Mouse (Mus musculus) myocyte (in vitro differentiated cells): ENCODE measurements at regions not wholly inside any gene's neighbourhood (a gene's known extent, or its start where the extent isn't known, plus 50 kb on each side); places are given as distances from the start of the nearest gene placed in this dataset.

Experiments
- H3K27me3 ChIP-seq: one replicate; pipeline ENCODE4 v1.6.1; 2011; ENCODE audit not compliant: control insufficient read depth, insufficient read depth, insufficient read length
- H3K36me3 ChIP-seq: one replicate; pipeline ENCODE4 v1.6.1; 2011; ENCODE audit not compliant: control insufficient read depth, insufficient read depth
- H3K4me2 ChIP-seq: one replicate; pipeline ENCODE4 v1.6.1; 2011; ENCODE audit warnings: low read depth, control low read depth
- H3K4me3 ChIP-seq: one replicate; pipeline ENCODE4 v1.5.1; 2011; ENCODE audit warnings: mild to moderate bottlenecking, control low read depth, moderate library complexity
- H3K79me2 ChIP-seq: one replicate; pipeline ENCODE4 v1.6.1; 2011; ENCODE audit not compliant: control insufficient read depth, insufficient read depth
- H3ac ChIP-seq: one replicate; pipeline ENCODE4 v1.6.1; 2011; ENCODE audit not compliant: control insufficient read depth, insufficient read length
- CEBPB ChIP-seq: IDR thresholded peaks from 2 replicates; pipeline ENCODE4 v1.6.1; 2011; ENCODE audit warnings: mild to moderate bottlenecking, moderate library complexity; ENCODE audit not compliant: poor library complexity, insufficient read depth, severe bottlenecking
- E2F4 ChIP-seq: IDR thresholded peaks from one replicate; pipeline ENCODE4 v1.6.1; 2011; ENCODE audit warnings: mild to moderate bottlenecking, control low read depth, moderate library complexity; ENCODE audit not compliant: insufficient read depth
- MAX ChIP-seq: IDR thresholded peaks from one replicate; pipeline ENCODE4 v1.6.1; 2011; ENCODE audit warnings: low read depth, mild to moderate bottlenecking, control low read depth
- MYOD1 ChIP-seq, 3 experiments: IDR thresholded peaks; one replicate each; pipeline ENCODE4 v1.6.1; 2011; ENCODE audit warnings: control low read depth in 2 of 3, low read depth in 2 of 3, mild to moderate bottlenecking in 2 of 3, moderate library complexity in 1 of 3; ENCODE audit not compliant: insufficient read length in 2 of 3, control insufficient read depth in 1 of 3
- MYOG ChIP-seq, 3 experiments: IDR thresholded peaks; one replicate each; pipeline ENCODE4 v1.6.1; 2011; ENCODE audit warnings: control low read depth in 2 of 3, low read depth in 2 of 3, mild to moderate bottlenecking in 2 of 3; ENCODE audit not compliant: insufficient read length in 2 of 3, control insufficient read depth in 1 of 3, insufficient read depth in 1 of 3
- POLR2A ChIP-seq: IDR thresholded peaks from one replicate; pipeline ENCODE4 v1.6.1; 2011; ENCODE audit warnings: low read depth, mild to moderate bottlenecking, control low read depth, moderate library complexity; ENCODE audit not compliant: insufficient read length
- POLR2AphosphoS2 ChIP-seq: IDR thresholded peaks from one replicate; pipeline ENCODE4 v1.6.1; 2011; ENCODE audit warnings: low read depth, control low read depth; ENCODE audit not compliant: insufficient read length
- REST ChIP-seq: IDR thresholded peaks from one replicate; pipeline ENCODE4 v1.6.1; 2011; ENCODE audit warnings: mild to moderate bottlenecking, control low read depth, moderate library complexity; ENCODE audit not compliant: insufficient read depth, insufficient read length
- SRF ChIP-seq: IDR thresholded peaks from one replicate; pipeline ENCODE4 v1.6.1; 2011; ENCODE audit warnings: low read depth; ENCODE audit not compliant: control insufficient read depth, insufficient read length
- TCF12 ChIP-seq: IDR thresholded peaks from one replicate; pipeline ENCODE4 v1.6.1; 2011; ENCODE audit warnings: mild to moderate bottlenecking, control low read depth; ENCODE audit not compliant: poor library complexity, insufficient read depth, severe bottlenecking
- TCF3 ChIP-seq: IDR thresholded peaks from one replicate; pipeline ENCODE4 v1.6.1; 2011; ENCODE audit warnings: low read depth, control low read depth; ENCODE audit not compliant: insufficient read length
- USF1 ChIP-seq: IDR thresholded peaks from one replicate; pipeline ENCODE4 v1.6.1; 2011; ENCODE audit warnings: low read depth, mild to moderate bottlenecking, control low read depth, moderate library complexity

DNA sequence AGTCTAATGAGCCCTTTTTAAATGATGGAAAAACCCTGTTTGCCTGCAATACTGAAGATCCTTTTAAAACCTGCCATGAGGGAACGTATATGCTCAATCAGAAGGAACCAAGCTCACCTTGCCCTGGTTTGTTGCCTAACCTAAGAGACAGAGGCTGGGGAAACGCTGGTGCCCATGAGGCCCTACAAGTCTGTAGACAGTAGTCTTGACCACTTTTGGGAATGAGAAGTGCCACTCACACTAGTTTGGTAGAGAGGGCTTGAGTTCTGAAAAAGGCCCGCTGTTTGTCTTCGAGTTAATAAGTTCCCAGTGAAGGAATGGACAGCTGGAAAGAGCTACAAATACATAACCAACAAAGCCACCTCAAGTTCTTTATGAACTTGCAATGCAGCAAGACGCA, 306.4 kb upstream of the 4930412O13Rik start:
- TF ChIP-seq SRF (no peak), CEBPB (no peak), MAX (no peak), TCF12 (no peak), MYOD1 (IDR thresholded peaks at IDR 0.05; ENCODE audit: control insufficient read depth in 1 of 3, insufficient read length in 2 of 3, low read depth in 2 of 3) (no peak), POLR2AphosphoS2 (no peak), MYOG (IDR thresholded peaks at IDR 0.05; ENCODE audit: control insufficient read depth in 1 of 3, insufficient read depth in 1 of 3, insufficient read length in 2 of 3, low read depth in 2 of 3) (no peak), REST (no peak), POLR2A (no peak), USF1 (no peak), TCF3 (no peak), E2F4 (no peak)
- no peak overlapping the region for H3K4me2 ChIP-seq
- H3K36me3 ChIP-seq: no peaks in the 10 kb centered on the region
- no peak overlapping the region for H3ac ChIP-seq
- H3K79me2 ChIP-seq: no peaks in the 10 kb centered on the region
- H3K4me3 ChIP-seq: no peak overlapping the region
- no peaks in the 10 kb centered on the region for H3K27me3 ChIP-seq

DNA sequence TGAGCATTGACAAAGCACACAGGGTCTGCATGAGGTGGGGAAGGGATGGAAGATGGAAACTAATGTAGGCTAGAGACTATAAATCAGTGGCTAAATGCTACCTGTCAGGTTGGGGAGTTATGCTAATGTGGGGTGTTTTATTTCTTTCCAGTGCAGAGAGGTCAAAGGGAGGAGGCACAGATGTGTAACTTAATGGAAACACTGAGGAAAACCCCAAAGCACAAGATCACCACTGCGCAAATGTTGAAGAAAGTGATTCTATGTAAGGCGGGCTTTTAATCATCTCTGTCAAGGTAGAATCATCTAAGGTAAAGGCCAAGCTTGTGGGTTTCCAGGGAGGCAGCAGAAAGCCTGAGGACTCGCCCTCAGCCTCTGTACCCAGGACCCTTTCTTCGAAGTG, 303.2 kb upstream of the 4930412O13Rik start:
- Histone ChIP-seq H3K36me3 (no peaks in the 10 kb centered on the region), H3K4me3 (no peak overlapping the region), H3K27me3 (no peaks in the 10 kb centered on the region), H3K79me2 (no peaks in the 10 kb centered on the region), H3ac (no peak overlapping the region), H3K4me2 (no peak overlapping the region)
- TF ChIP-seq CEBPB: no peak

DNA sequence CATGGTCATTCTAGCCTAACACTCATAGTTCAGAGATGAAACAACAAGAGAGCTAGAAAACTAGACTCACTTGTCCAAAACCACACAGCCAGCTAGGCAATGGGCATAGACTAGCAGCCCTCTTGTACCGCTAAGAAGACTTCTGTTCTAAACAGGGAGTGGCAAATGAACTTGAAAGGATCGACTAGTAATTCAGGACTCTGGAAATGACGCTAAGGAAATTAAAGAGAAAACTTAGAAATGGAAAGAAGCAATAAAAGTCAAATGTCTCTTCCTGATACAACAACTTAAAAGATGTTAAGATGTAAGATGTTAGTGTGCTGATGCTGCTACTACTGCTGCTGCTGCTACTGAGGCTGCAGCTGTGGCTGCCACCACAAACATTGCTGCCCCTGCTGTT, 293.7 kb upstream of the 4930412O13Rik start:
- Histone ChIP-seq H3K4me3 (no peak overlapping the region), H3ac (no peak overlapping the region), H3K36me3 (no peaks in the 10 kb centered on the region), H3K27me3 (no peaks in the 10 kb centered on the region), H3K79me2 (no peaks in the 10 kb centered on the region), H3K4me2 (no peak overlapping the region)
- no peak for TF ChIP-seq SRF

DNA sequence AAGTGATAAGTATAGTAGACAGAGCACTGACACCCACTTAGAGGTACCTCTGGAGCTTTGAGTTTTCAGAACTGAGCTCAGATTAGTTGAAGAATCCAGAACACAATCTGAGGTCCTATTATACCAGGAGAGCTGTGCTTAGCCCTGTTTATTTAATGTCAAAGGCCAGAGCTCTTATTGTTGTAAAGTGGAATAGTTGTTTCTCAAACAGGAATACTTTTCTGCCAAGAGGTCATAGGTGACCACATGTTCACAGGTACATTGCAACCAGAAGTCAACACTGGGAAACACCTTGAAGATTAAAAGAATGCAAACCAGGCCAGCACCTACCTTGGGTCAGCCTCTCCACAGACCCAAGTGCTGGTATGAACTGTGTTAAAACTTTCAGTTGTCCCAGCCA, 291.9 kb upstream of the 4930412O13Rik start:
- Histone ChIP-seq H3K4me2 (no peak overlapping the region), H3K79me2 (no peaks in the 10 kb centered on the region), H3K36me3 (no peaks in the 10 kb centered on the region), H3K27me3 (no peaks in the 10 kb centered on the region), H3K4me3 (no peak overlapping the region), H3ac (no peak overlapping the region)
- no peak for TF ChIP-seq MYOD1 (IDR thresholded peaks at IDR 0.05; ENCODE audit: control insufficient read depth in 1 of 3, insufficient read length in 2 of 3, low read depth in 2 of 3)
- no peak for TF ChIP-seq E2F4
- no peak for TF ChIP-seq POLR2AphosphoS2
- TF ChIP-seq REST: no peak
- TF ChIP-seq TCF3: no peak
- no peak for TF ChIP-seq CEBPB
- no peak for TF ChIP-seq POLR2A
- no peak for TF ChIP-seq MAX

DNA sequence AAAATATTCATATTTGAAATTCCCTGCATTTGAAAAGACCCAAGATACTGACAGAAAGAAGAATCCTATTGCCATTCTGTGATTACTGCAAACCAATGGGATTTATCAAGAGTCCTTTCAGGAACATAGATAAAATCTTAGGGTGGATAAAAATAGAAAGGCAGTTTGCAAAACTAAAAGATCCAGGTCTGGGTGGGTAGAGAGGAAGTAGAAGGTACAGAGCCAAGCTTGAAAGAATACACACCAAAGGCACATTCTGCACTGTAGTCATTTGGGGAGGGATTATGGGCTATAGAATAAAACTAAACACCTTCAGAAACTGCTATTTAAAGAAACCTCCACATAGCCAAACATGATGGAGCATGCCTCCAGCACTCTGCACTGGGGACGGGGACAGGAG, 288.5 kb upstream of the 4930412O13Rik start:
- no peak overlapping the region for H3K4me3 ChIP-seq
- H3K4me2 ChIP-seq: no peak overlapping the region
- TF ChIP-seq POLR2AphosphoS2 (no peak), POLR2A (no peak), E2F4 (no peak), SRF (no peak), USF1 (no peak), MAX (no peak), TCF12 (no peak), MYOD1 (IDR thresholded peaks at IDR 0.05; ENCODE audit: control insufficient read depth in 1 of 3, insufficient read length in 2 of 3, low read depth in 2 of 3) (no peak), CEBPB (no peak), MYOG (IDR thresholded peaks at IDR 0.05; ENCODE audit: control insufficient read depth in 1 of 3, insufficient read depth in 1 of 3, insufficient read length in 2 of 3, low read depth in 2 of 3) (no peak), REST (no peak), TCF3 (no peak)
- H3K36me3 ChIP-seq: no peaks in the 10 kb centered on the region
- H3K79me2 ChIP-seq: no peaks in the 10 kb centered on the region
- no peaks in the 10 kb centered on the region for H3K27me3 ChIP-seq
- H3ac ChIP-seq: no peak overlapping the region

DNA sequence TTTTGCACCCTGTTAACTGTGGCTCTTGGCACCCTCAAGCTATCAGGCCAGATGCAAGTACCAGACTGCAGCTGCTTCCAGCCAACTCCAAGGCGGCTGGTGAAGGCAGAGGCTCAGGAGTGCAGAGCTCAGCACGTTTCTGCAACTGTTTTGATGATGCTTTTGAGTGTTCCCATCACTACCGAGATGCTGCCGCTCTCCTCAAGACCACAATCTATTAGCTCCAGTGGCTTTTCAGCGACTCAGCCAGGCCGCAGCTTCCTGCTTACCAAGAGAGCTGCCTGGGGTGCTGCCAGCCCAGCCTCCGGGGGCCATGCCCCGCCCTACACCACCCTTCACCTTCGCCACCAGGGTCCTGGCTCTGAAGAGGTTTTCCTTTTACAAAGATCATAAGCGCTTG, 287.1 kb upstream of the 4930412O13Rik start:
- TF ChIP-seq SRF (no peak), TCF12 (no peak), MYOD1 (IDR thresholded peaks at IDR 0.05; ENCODE audit: control insufficient read depth in 1 of 3, insufficient read length in 2 of 3, low read depth in 2 of 3) (peak in 1 of 3 experiments; percentile 9)
- Histone ChIP-seq H3K4me3 (no peak overlapping the region), H3ac (no peak overlapping the region), H3K36me3 (no peaks in the 10 kb centered on the region), H3K27me3 (no peaks in the 10 kb centered on the region), H3K79me2 (no peaks in the 10 kb centered on the region), H3K4me2 (peak overlapping the region; percentile 31)
